Mouse (Mus musculus) megakaryocyte progenitor cell, adult 5-6 weeks (primary cell): ENCODE results near the gene Slc10a6. TPM values are rescaled to one million over a fixed set of nuclear protein-coding genes. Genes with fewer than 3 reads are reported as not detected.

Experiments used
- ATAC-seq: replicated peaks from 2 replicates; pipeline ENCODE4 v1.8.0; 2016; ENCODE audit warnings: mild to moderate bottlenecking, moderate TSS enrichment, inconsistent platforms; ENCODE audit not compliant: poor library complexity
- total RNA-seq, 2 experiments: library from RNA; stranded (forward) in 1 of 2; stranded (reverse) in 1 of 2; fragments of 157-497, 149-512 nt in 1 of 2; fragments of 200-1000 nt in 1 of 2; gene quantifications; 2 replicates each; pipeline versions ENCODE4 v1.2.3 to v1.2.4; 2015 to 2017

Slc10a6 gene
- total RNA-seq, 2 experiments from 2014 or later: not detected

GRCm38 (mm10) chr5:103620301-103620973 lies 8.8 kb downstream of the Slc10a6 start:
- ATAC-seq: no peak

- no peak for ATAC-seq
Observed at GRCm38 (mm10) chr5:103617191-103617590, 12.0 kb downstream of the Slc10a6 start.

- ATAC-seq: peak; percentile 44; the same call in 1 of the 2 replicates
Observed at GRCm38 (mm10) chr5:103614356-103614755, 14.8 kb downstream of the Slc10a6 start.

GRCm38 (mm10) chr5:103612316-103612715 lies 16.9 kb downstream of the Slc10a6 start:
- ATAC-seq: no peak

GRCm38 (mm10) chr5:103610856-103611472 lies 18.2 kb downstream of the Slc10a6 start:
- ATAC-seq: no peak

- ATAC-seq: no peak
Observed at GRCm38 (mm10) chr5:103610148-103610547, 19.1 kb downstream of the Slc10a6 start.

- no peak for ATAC-seq
Observed at GRCm38 (mm10) chr5:103605707-103606106, 23.5 kb downstream of the Slc10a6 start.

- no peak for ATAC-seq
Observed at GRCm38 (mm10) chr5:103603115-103603893, 25.9 kb downstream of the Slc10a6 start.

GRCm38 (mm10) chr5:103598881-103599280 lies 30.3 kb downstream of the Slc10a6 start:
- no peak for ATAC-seq

- no peak for ATAC-seq
Observed at GRCm38 (mm10) chr5:103598264-103598663, 30.9 kb downstream of the Slc10a6 start.

GRCm38 (mm10) chr5:103597604-103598003 lies 31.6 kb downstream of the Slc10a6 start:
- no peak for ATAC-seq

- no peak for ATAC-seq
Observed at GRCm38 (mm10) chr5:103596467-103597146, 32.6 kb downstream of the Slc10a6 start.

GRCm38 (mm10) chr5:103595394-103596226 lies 33.6 kb downstream of the Slc10a6 start:
- peak; percentile 61 for ATAC-seq

- ATAC-seq: no peak
Observed at GRCm38 (mm10) chr5:103593575-103593974, 35.6 kb downstream of the Slc10a6 start.

GRCm38 (mm10) chr5:103592706-103593105 lies 36.5 kb downstream of the Slc10a6 start:
- no peak for ATAC-seq

GRCm38 (mm10) chr5:103591846-103592245 lies 37.4 kb downstream of the Slc10a6 start:
- ATAC-seq: no peak

GRCm38 (mm10) chr5:103587219-103587618 lies 42.0 kb downstream of the Slc10a6 start:
- ATAC-seq: peak; percentile 79

GRCm38 (mm10) chr5:103579680-103580420 lies 49.4 kb downstream of the Slc10a6 start:
- peak; percentile 65 for ATAC-seq

GRCm38 (mm10) chr5:103569446-103569845 lies 59.8 kb downstream of the Slc10a6 start:
- ATAC-seq: no peak

- ATAC-seq: no peak
Observed at GRCm38 (mm10) chr5:103568034-103568433, 61.2 kb downstream of the Slc10a6 start.
